15 mouse cellular contexts compared by ENCODE assay signal in genomic region chr7:129754737-129755136, GRCm38 (mm10).
A peak's percentile ranks its signal among the peaks of the same experiment; 100 is the strongest.
DNase-seq lines count a peak whose midpoint lies in the region; ATAC-seq and TF ChIP-seq lines count a peak whose summit lies in the region.
"Had no signal": no experiment of that assay in that cellular context is flagged by ENCODE, and none has a peak within 500 bp of the region (broad histone marks: within the 10 kb centered on the region; RNA-seq: fewer than 3 reads in every experiment).

No protein-coding gene starts in this region.

- H3K27me3 ChIP-seq in forebrain, postnatal 0 days (ENCODE audit: insufficient read depth, low read length) = no peaks in the 10 kb centered on the region
- no peaks in the 10 kb centered on the region for H3K27me3 ChIP-seq in forebrain, embryonic 12.5 days
- H3K27me3 ChIP-seq in liver, postnatal 0 days (ENCODE audit: insufficient read depth, low read length) = no peaks in the 10 kb centered on the region
- H3K27me3 ChIP-seq in liver, embryonic 12.5 days (replicated peaks) = no peaks in the 10 kb centered on the region
- H3K27me3 ChIP-seq: embryonic facial prominence, embryonic 13.5 days; forebrain, embryonic 13.5 days; lung, embryonic 15.5 days had no signal

- no peak for ATAC-seq in forebrain, postnatal 0 days
- ATAC-seq in forebrain, embryonic 12.5 days (ENCODE audit: low FRiP score) = no peak
- ATAC-seq in liver, postnatal 0 days = no peak
- ATAC-seq in liver, embryonic 12.5 days = no peak
- ATAC-seq: forebrain, embryonic 13.5 days had no signal

- no peaks in the 10 kb centered on the region for H3K36me3 ChIP-seq in forebrain, postnatal 0 days (ENCODE audit: insufficient read depth)
- H3K36me3 ChIP-seq in forebrain, embryonic 12.5 days (replicated peaks) = no peaks in the 10 kb centered on the region
- no peaks in the 10 kb centered on the region for H3K36me3 ChIP-seq in liver, postnatal 0 days (replicated peaks; ENCODE audit: insufficient read depth, low read length)
- no peaks in the 10 kb centered on the region for H3K36me3 ChIP-seq in liver, embryonic 12.5 days
- H3K36me3 ChIP-seq: embryonic facial prominence, embryonic 13.5 days; heart, embryonic 10.5 days; lung, embryonic 15.5 days had no signal

- TF ChIP-seq CTCF in forebrain, postnatal 0 days (IDR thresholded peaks at IDR 0.05; ENCODE audit: low read depth) = peak; percentile 28; the same call in 1 of the 2 replicates
- peak; percentile 28; the same call in 1 of the 2 replicates for TF ChIP-seq CTCF in liver, postnatal 0 days (IDR thresholded peaks at IDR 0.05; ENCODE audit: low read depth)

- no peak overlapping the region for H3K4me3 ChIP-seq in forebrain, postnatal 0 days (ENCODE audit: low read depth, low read length)
- no peak overlapping the region for H3K4me3 ChIP-seq in forebrain, embryonic 12.5 days (replicated peaks)
- no peak overlapping the region for H3K4me3 ChIP-seq in liver, postnatal 0 days (ENCODE audit: low read depth, low read length)
- H3K4me3 ChIP-seq in liver, embryonic 12.5 days = no peak overlapping the region
- H3K4me3 ChIP-seq: embryonic facial prominence, embryonic 13.5 days; forebrain, embryonic 13.5 days; gastrocnemius, adult 2 months; heart, embryonic 10.5 days; lung, embryonic 15.5 days had no signal

- no peak overlapping the region for H3K4me2 ChIP-seq in forebrain, postnatal 0 days (ENCODE audit: low read depth)
- no peak overlapping the region for H3K4me2 ChIP-seq in forebrain, embryonic 12.5 days
- H3K4me2 ChIP-seq in liver, postnatal 0 days (ENCODE audit: low read depth, low read length) = no peak overlapping the region
- no peak overlapping the region for H3K4me2 ChIP-seq in liver, embryonic 12.5 days
- H3K4me2 ChIP-seq: embryonic facial prominence, embryonic 13.5 days; forebrain, embryonic 13.5 days; lung, embryonic 15.5 days; midbrain, embryonic 11.5 days had no signal

- 81% methylated on average over 5 of the region's 5 CpGs for WGBS in forebrain, postnatal 0 days
- whole genome bisulfite sequencing in forebrain, embryonic 12.5 days = 79% methylated on average over 5 of the region's 5 CpGs
- 69% methylated on average over 5 of the region's 5 CpGs for WGBS in liver, postnatal 0 days (ENCODE audit: insufficient replicate concordance)
- WGBS in liver, embryonic 12.5 days (ENCODE audit: insufficient replicate concordance) = 65% methylated on average over 5 of the region's 5 CpGs

- no peaks in the 10 kb centered on the region for H3K4me1 ChIP-seq in forebrain, postnatal 0 days (ENCODE audit: insufficient read depth)
- H3K4me1 ChIP-seq in forebrain, embryonic 12.5 days = 0 out of 2 replicates have a peak, but pooled peaks cover 3% of the 10 kb centered on the region
- H3K4me1 ChIP-seq in liver, postnatal 0 days (ENCODE audit: insufficient read depth) = peaks cover 7% of the 10 kb centered on the region; the same call in 1 of the 2 replicates
- H3K4me1 ChIP-seq in liver, embryonic 12.5 days = no peaks in the 10 kb centered on the region
- H3K4me1 ChIP-seq: forebrain, embryonic 13.5 days; heart, embryonic 10.5 days had no signal

- no peak for TF ChIP-seq EP300 in liver, postnatal 0 days (IDR thresholded peaks at IDR 0.05; ENCODE audit: low read depth)

- DNase-seq in forebrain, postnatal 0 days = no peak
- no peak for DNase-seq in liver, postnatal 0 days
- peak; percentile 34 for DNase-seq in thymus, postnatal 14 days
- DNase-seq in thymus, postnatal 10 days (ENCODE audit: low spot score in 2 of 2) = no peak
- no peak for DNase-seq in gastrocnemius, postnatal 25 days
- no peak for DNase-seq in cerebellum, adult 8-10 months
- DNase-seq: gastrocnemius, adult 2 months; kidney, adult 18-20 months had no signal

- H3K27ac ChIP-seq in forebrain, postnatal 0 days (ENCODE audit: low read depth, low read length) = no peak overlapping the region
- H3K27ac ChIP-seq in forebrain, embryonic 12.5 days = no peak overlapping the region
- H3K27ac ChIP-seq in liver, postnatal 0 days (ENCODE audit: low read depth) = no peak overlapping the region
- H3K27ac ChIP-seq in liver, embryonic 12.5 days = no peak overlapping the region
- H3K27ac ChIP-seq: embryonic facial prominence, embryonic 13.5 days; forebrain, embryonic 13.5 days; gastrocnemius, adult 2 months; heart, embryonic 10.5 days had no signal

- H3K9me3 ChIP-seq in forebrain, postnatal 0 days (ENCODE audit: low read length) = no peaks in the 10 kb centered on the region
- no peaks in the 10 kb centered on the region for H3K9me3 ChIP-seq in forebrain, embryonic 12.5 days
- no peaks in the 10 kb centered on the region for H3K9me3 ChIP-seq in liver, postnatal 0 days (ENCODE audit: low read length)
- H3K9me3 ChIP-seq in liver, embryonic 12.5 days (replicated peaks) = peaks cover 3% of the 10 kb centered on the region; the same call in 1 of the 2 replicates
- H3K9me3 ChIP-seq: forebrain, embryonic 13.5 days; heart, embryonic 10.5 days; lung, embryonic 15.5 days had no signal

- no peak overlapping the region for H3K9ac ChIP-seq in forebrain, postnatal 0 days
- no peak overlapping the region for H3K9ac ChIP-seq in forebrain, embryonic 12.5 days
- H3K9ac ChIP-seq in liver, postnatal 0 days (replicated peaks) = no peak overlapping the region
- no peak overlapping the region for H3K9ac ChIP-seq in liver, embryonic 12.5 days
- H3K9ac ChIP-seq: embryonic facial prominence, embryonic 13.5 days; forebrain, embryonic 13.5 days; lung, embryonic 15.5 days had no signal
